Mouse (Mus musculus): ENCODE measurements around the gene Adam11. TPM values are rescaled to one million over a fixed set of nuclear protein-coding genes. Genes with fewer than 3 reads are reported as not detected.

The Adam11 gene
- total and polyA plus RNA-seq, 2 experiments from 2014 or later: 17.6 to 37.9 TPM

DNA sequence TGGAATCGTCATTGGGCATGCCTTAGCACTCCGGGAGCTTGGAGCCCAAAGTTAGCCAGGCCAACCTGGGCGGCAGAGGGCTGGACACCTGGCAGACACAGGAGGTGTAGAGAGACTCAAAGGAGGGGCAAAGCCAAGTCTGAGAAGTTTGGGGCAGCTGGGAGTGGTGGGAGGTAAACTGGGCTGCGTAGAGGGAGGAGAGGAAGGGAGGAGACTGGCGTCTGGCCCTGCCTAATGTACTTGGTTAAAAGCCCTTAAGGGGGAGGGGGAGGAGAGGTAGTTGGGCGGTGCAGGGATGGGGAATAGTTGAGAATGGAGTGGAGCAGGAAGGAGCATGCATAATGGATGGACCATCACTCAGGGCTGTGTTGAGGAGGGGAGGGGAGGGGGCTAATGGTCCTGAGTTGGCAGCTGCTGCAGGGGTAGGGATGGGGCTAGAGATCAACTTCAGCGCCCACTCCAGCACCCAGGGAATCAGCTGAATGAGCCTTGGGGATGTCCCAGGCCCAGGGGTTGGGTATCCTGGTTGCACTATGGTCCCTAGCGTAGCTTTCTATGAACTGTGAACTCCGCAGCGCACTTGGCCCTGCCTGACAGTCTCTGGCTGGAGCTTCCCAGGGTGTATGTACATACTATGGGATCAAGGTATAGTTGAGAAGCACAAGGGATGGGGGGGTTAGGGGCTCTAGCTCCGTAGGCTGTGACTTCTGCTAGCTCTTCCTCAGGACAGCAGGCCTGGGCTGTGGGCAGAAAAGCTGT, 1.9 kb downstream of the Adam11 start:
- 60% methylated on average over 11 of the region's 11 CpGs for WGBS
- no peak for TF ChIP-seq CTCF (IDR thresholded peaks at IDR 0.05; ENCODE audit: low read depth)
- ATAC-seq (no peak), DNase-seq (no peak)
- Histone ChIP-seq H3K9me3 (ENCODE audit: low read length) (no peaks in the 10 kb centered on the region), H3K4me2 (ENCODE audit: low read depth) (peak overlapping the region; percentile 88), H3K27ac (ENCODE audit: low read depth, low read length) (no peak overlapping the region), H3K36me3 (ENCODE audit: insufficient read depth) (no peaks in the 10 kb centered on the region), H3K4me3 (ENCODE audit: low read depth, low read length) (0 out of 2 replicates have a peak overlapping the region, but pooled peaks have one; percentile 65), H3K4me1 (ENCODE audit: insufficient read depth) (peaks cover 11% of the 10 kb centered on the region; the same call in 1 of the 2 replicates), H3K27me3 (ENCODE audit: insufficient read depth, low read length) (no peaks in the 10 kb centered on the region), H3K9ac (no peak overlapping the region; the same call in 1 of the 2 replicates)

- Histone ChIP-seq H3K27ac (ENCODE audit: low read depth, low read length) (no peak overlapping the region), H3K4me3 (ENCODE audit: low read depth, low read length) (no peak overlapping the region), H3K36me3 (ENCODE audit: insufficient read depth) (no peaks in the 10 kb centered on the region), H3K4me2 (ENCODE audit: low read depth) (no peak overlapping the region), H3K9ac (no peak overlapping the region), H3K4me1 (ENCODE audit: insufficient read depth) (peaks cover 11% of the 10 kb centered on the region; the same call in 1 of the 2 replicates), H3K9me3 (ENCODE audit: low read length) (no peaks in the 10 kb centered on the region), H3K27me3 (ENCODE audit: insufficient read depth, low read length) (no peaks in the 10 kb centered on the region)
- TF ChIP-seq CTCF (IDR thresholded peaks at IDR 0.05; ENCODE audit: low read depth): no peak
- 91% methylated on average over 5 of the region's 5 CpGs for WGBS
- DNase-seq (no peak), ATAC-seq (no peak)
Observed at GRCm38 (mm10) chr11:102765416-102765815, 4.2 kb downstream of the Adam11 start.

- no peak for TF ChIP-seq CTCF (IDR thresholded peaks at IDR 0.05; ENCODE audit: low read depth)
- Histone ChIP-seq H3K27me3 (ENCODE audit: insufficient read depth, low read length) (no peaks in the 10 kb centered on the region), H3K4me1 (ENCODE audit: insufficient read depth) (peaks cover 4% of the 10 kb centered on the region; the same call in 1 of the 2 replicates), H3K4me2 (ENCODE audit: low read depth) (no peak overlapping the region), H3K36me3 (ENCODE audit: insufficient read depth) (no peaks in the 10 kb centered on the region), H3K9ac (no peak overlapping the region), H3K9me3 (ENCODE audit: low read length) (no peaks in the 10 kb centered on the region), H3K4me3 (ENCODE audit: low read depth, low read length) (no peak overlapping the region), H3K27ac (ENCODE audit: low read depth, low read length) (no peak overlapping the region)
- 75% methylated on average over 6 of the region's 6 CpGs for WGBS
- ATAC-seq: no peak
- no peak for DNase-seq
Observed at GRCm38 (mm10) chr11:102767055-102767670, 5.9 kb downstream of the Adam11 start.

DNA sequence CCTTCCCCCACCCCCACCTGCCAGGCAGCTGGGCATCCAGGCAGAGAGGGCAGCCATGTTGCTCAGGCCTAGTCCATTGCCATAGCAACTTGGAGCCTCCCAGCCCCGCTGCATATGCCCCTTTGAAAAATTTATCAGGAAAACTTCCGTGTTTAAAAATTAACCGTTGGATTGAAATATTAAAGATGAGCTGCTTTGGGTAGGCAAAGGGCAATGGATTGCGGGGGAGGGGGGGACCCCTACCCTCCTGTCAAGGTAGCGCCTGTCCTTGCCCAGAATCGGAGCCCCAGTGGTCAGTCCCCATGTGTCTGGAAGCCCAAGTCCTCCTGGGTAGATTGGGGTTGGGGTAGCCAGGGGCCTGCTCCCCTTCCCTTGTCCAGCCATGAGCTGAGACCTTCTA, 7.9 kb downstream of the Adam11 start:
- no peaks in the 10 kb centered on the region; the same call in 1 of the 2 replicates for H3K36me3 ChIP-seq (ENCODE audit: insufficient read depth)
- no peaks in the 10 kb centered on the region for H3K9me3 ChIP-seq (ENCODE audit: low read length)
- ATAC-seq: no peak
- H3K27ac ChIP-seq (ENCODE audit: low read depth, low read length): no peak overlapping the region
- H3K27me3 ChIP-seq (ENCODE audit: insufficient read depth, low read length): no peaks in the 10 kb centered on the region
- H3K4me2 ChIP-seq (ENCODE audit: low read depth): no peak overlapping the region
- DNase-seq: no peak
- H3K4me3 ChIP-seq (ENCODE audit: low read depth, low read length): no peak overlapping the region
- no peaks in the 10 kb centered on the region for H3K4me1 ChIP-seq (ENCODE audit: insufficient read depth)
- TF ChIP-seq CTCF (IDR thresholded peaks at IDR 0.05; ENCODE audit: low read depth): no peak
- 85% methylated on average over 6 of the region's 6 CpGs for WGBS
- H3K9ac ChIP-seq: no peak overlapping the region

DNA sequence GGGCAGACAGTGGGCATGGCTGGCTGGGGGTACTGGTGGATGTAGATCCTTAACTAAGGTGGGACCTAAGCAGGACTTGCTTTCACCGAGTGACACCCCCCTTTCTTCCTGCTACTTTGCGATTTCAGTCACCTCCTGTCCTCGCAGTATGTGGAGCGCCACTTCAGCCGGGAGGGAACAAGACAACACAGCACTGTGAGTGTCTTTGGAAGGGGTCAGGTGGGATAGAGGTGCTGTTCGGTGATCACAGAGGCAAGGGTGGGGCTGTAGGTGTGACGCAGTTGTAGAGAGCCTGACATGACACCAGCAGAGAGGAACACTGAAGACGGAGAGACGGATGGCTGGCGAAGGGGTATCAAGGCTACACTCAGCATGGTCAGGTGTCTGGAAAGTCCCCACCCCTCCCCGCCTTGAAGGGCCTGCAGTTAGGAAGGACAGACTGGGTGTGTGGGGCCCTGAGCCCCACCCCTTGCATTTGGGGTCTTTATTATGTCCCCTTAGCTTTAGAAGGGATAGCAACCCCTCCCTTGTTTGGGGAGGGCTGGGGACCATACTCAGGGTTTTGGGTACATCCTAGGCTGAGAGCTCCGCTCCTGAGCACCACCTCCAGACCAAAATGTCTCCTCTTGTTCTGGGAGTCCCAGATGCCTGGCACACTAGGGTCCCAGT, 8.9 kb downstream of the Adam11 start:
- TF ChIP-seq CTCF (IDR thresholded peaks at IDR 0.05; ENCODE audit: low read depth): no peak
- Histone ChIP-seq H3K36me3 (ENCODE audit: insufficient read depth) (no peaks in the 10 kb centered on the region; the same call in 1 of the 2 replicates), H3K4me2 (ENCODE audit: low read depth) (no peak overlapping the region), H3K27me3 (ENCODE audit: insufficient read depth, low read length) (no peaks in the 10 kb centered on the region), H3K4me1 (ENCODE audit: insufficient read depth) (no peaks in the 10 kb centered on the region), H3K27ac (ENCODE audit: low read depth, low read length) (no peak overlapping the region), H3K9ac (0 out of 2 replicates have a peak overlapping the region, but pooled peaks have one; percentile 18), H3K9me3 (ENCODE audit: low read length) (no peaks in the 10 kb centered on the region), H3K4me3 (ENCODE audit: low read depth, low read length) (no peak overlapping the region)
- ATAC-seq (no peak), DNase-seq (no peak)
- WGBS: 83% methylated on average over 12 of the region's 12 CpGs

- no peak for ATAC-seq
Observed at GRCm38 (mm10) chr11:102770662-102771435, 9.6 kb downstream of the Adam11 start.

More at GRCm38 (mm10) chr11:102770662-102771435, 9.6 kb downstream of the Adam11 start:
- WGBS: 49% methylated on average over 14 of the region's 15 CpGs
- Histone ChIP-seq H3K4me3 (ENCODE audit: low read depth, low read length) (no peak overlapping the region), H3K27ac (ENCODE audit: low read depth, low read length) (no peak overlapping the region), H3K9me3 (ENCODE audit: low read length) (no peaks in the 10 kb centered on the region), H3K36me3 (ENCODE audit: insufficient read depth) (peaks cover under 1% of the 10 kb centered on the region; the same call in 1 of the 2 replicates), H3K4me1 (ENCODE audit: insufficient read depth) (no peaks in the 10 kb centered on the region), H3K9ac (0 out of 2 replicates have a peak overlapping the region, but pooled peaks have one; percentile 18), H3K4me2 (ENCODE audit: low read depth) (no peak overlapping the region), H3K27me3 (ENCODE audit: insufficient read depth, low read length) (no peaks in the 10 kb centered on the region)
- no peak for TF ChIP-seq CTCF (IDR thresholded peaks at IDR 0.05; ENCODE audit: low read depth)
- no peak for DNase-seq

Measured in forebrain, postnatal 0 days (tissue).